Mouse (Mus musculus) urinary bladder, adult 2 months (tissue): ENCODE results near the gene BC061212. TPM values are rescaled to one million over a fixed set of nuclear protein-coding genes. Genes with fewer than 3 reads are reported as not detected.
"Not testable (repeated sequence)": the region's sequence is repeated elsewhere in the genome, so short reads cannot be mapped to it uniquely, and the experiment has no call there.

ENCODE experiments used
- DNase-seq: peaks from one replicate; pipeline ENCODE4 v3.0.0; 2022; ENCODE audit warnings: low spot score
- polyA plus RNA-seq: library from polyadenylated mRNA; depleted of rRNA; stranded (reverse); fragments of >200 nt; gene quantifications from 2 replicates; pipeline ENCODE4 v1.2.3, GENCODE M21; 2012; rRNA removed

BC061212 gene
- polyA plus RNA-seq: not detected in 2 replicates

DNA sequence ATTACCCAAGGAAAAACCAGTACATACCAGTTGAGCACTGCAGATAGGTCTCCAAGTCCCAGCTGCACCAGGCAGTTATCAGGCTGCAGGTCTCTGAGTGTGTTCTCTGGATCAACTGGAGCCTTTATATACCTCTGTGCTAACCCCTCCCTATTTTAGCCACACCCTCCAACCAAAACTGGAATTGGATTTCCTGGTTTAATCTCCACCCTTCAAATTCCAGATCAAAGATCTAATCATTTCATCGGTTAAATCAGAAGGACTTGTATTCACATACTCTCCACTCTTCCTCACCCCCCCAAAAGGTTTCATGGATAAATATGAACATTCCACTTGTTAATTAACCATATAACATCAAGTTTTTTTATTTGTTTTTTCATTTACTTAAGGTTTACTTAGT, at the start of gene BC061212:
BC061212 (minus strand) TSS at position 101 of the 400 bp plus-strand sequence.
- not testable (repeated sequence) for DNase-seq

DNA sequence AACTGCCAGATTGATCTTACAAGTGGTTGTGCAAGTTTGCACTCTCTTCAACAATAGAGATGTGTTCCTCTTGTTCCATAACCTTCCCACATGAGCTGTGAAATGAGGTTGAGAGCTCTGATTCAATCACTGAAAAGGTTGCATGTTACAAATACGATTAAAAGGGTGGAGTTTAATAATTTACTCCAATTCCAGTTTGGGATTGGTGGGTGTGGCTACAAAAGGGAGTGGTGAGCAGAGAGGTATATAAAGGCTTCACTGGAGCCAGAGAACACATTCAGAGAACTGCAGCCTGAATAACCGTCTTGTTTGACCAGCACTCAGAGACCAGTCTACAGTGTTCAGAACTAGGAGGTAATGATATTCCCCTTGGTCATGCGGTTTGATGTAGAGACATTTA, 5.7 kb upstream of the BC061212 start, which contains the start of gene Gm6351:
Gm6351 (plus strand) TSS at position 301 of the 400 bp plus-strand sequence.
- not testable (repeated sequence) for DNase-seq

Other genes with a start within 250 kb of the BC061212 start
- not detected in 2 replicates for gene Gm7792, start 226.8 kb downstream of the BC061212 start, polyA plus RNA-seq
- not detected in 2 replicates for gene Gm16429, start 141.5 kb downstream of the BC061212 start, polyA plus RNA-seq
- gene Gm6351, start 5.8 kb upstream of the BC061212 start, polyA plus RNA-seq: not detected in 2 replicates
- gene Gm3106, start 147.5 kb upstream of the BC061212 start, polyA plus RNA-seq: not detected in 2 replicates
- not detected in 2 replicates for gene A430089I19Rik, start 236.3 kb upstream of the BC061212 start, polyA plus RNA-seq
- gene Gm6502, start 243.9 kb upstream of the BC061212 start, polyA plus RNA-seq: not detected in 2 replicates